Mouse (Mus musculus) right cerebral cortex, adult 18-20 months (tissue): ENCODE measurements around the gene Nmb.

Experiments used
- DNase-seq: peaks from one replicate; pipeline ENCODE4 v3.0.0; 2022; ENCODE audit warnings: mixed read lengths

The Nmb gene

GRCm38 (mm10) chr7:80855316-80855715 is 49.6 kb downstream of the Nmb start:
- DNase-seq = no peak

DNA sequence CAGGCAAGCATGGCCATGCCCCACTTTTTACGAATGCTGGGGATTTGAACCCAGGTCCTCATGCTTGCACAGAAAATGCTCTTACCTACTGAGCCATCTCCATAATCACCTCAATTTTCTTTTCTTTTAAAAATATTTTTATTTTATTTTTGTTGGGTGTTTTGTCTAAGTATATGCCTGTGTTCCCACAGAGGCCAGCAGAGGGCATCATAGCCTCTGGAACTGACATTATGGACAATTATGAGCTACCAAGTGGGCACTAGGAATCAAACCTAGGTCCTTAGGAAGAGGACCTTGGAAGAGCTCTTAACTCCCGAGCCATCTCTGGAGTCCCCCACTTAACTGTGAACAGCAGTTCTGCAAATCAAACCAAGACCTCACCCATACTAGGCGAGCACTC is 51.7 kb downstream of the Nmb start:
- no peak for DNase-seq
